Mouse (Mus musculus) embryo, embryonic 9.5 days (tissue): ENCODE data around the gene Car12.

Experiments used
- DNase-seq: peaks from one replicate; pipeline ENCODE4 v3.0.0-alpha.2; 2017; ENCODE audit errors: extremely low spot score

Gene Car12

DNA sequence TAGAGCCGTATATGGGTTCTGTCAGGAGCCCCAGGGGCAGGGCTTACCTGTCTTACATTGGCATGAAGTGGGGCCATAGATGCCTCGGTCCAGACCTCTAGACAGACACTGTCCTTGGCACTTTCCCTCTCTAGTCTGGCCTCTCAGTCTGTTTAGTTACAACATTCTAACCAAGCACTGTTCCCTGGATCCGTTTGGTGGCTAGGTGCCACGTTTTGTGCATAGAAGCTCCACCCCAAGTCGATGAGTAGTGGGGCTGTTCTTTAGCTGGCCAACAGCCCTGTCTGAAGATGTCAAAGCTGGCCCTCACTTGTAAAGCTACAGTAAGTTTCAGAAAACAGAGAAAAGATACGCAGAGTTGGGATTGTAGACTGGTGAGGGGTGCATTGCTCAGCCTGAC lies 2.9 kb upstream of the Car12 start:
- no peak for DNase-seq

DNA sequence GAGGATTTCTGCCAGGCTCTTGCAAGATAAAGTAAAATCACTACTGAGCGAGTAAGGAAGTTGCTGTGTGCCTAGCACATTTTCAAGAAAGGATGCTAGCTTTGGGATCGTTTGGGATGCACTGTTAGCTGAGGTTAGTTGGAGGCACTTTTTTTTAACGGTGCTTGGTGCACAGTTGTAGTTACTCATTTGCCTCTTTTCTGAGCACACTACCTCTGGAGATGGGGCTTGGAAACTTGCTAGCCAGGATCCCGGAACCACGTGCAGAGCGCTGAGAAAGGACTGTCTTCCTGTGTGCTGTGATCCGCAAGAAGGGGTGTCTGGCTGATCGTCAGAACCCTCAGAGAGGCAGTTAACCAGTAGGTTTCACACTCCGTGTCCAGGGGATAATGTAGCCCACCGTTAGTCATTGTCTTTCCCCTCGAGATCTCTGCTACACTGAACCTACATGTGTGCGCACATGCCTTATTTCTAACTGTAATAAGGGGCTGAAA lies 583 bp downstream of the Car12 start:
- peak; percentile 27 for DNase-seq

DNA sequence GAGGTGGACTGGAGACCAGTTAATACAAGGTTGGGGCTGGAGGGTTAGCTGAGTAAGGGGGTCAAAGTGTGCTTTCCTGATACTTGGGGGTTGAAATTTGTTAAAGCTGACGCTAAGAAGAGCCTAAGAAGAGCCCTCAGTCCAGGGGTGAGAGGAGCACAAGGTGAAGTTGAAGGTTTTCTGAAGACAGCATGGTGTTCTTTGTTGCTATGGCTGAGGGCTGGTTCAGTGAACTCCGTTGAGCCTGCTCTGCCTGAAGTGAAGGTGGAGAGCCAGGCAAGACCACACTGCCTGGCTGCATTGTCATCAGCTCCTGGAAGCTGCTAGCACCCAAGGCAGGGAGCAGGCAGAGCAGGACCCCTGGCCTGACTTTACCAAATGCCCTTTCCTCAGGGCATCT lies 1.9 kb downstream of the Car12 start:
- no peak for DNase-seq

DNA sequence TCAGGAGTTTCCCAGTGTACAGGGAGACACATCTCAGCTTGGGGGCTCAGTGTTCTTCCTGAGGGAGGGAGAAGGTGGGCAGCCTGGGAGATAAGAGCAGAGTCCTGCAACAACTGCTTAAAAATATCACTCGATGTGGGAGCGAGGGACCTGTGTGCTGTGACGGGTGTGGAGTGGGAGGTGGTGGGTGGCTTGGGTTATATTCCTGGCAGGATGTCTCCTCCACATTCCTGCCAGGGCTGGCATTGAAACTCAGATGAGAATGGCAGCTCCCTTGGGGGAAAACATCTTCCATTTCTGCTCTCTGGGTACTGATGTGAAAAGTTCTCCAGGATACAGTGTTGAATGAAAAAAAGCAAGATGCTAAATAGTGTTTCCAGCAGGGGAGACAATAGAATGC lies 3.0 kb downstream of the Car12 start:
- DNase-seq: no peak

DNA sequence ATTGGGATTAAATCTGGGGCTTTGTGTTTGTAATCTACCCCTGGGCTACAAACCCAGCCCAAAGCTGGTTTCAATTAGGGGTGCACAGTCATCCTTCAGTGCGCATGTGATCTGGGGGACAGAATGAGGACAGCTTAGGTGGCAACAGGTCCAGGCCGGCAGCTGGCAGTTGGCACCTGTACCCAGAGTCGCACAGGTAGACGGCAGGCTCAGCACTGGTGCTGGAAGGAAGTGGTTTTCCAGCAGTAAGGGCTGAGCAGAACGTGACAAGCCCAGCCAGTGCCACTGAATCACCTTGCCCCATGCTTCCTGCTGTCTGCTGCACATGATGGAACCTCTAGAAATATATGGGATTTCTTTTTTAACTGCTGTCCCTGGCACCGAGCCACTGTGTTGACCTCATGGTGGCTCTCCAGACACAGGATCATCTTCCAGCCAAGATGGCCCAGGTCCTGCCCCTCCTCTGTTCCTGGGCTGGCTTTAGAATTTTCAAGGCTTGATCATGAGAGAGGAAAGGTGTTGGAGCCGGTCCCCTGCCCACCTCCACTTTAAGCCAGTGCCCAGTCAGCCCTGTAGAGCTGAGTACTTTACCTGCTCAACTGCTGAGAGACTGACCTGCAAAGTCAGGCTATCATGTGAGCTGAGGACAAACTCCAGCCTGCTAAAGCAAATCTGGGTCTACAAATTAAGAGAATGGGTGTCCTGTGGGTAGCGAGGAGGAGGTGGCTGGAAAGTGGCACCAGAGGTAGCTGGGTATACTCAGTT lies 7.4 kb downstream of the Car12 start:
- no peak for DNase-seq

DNA sequence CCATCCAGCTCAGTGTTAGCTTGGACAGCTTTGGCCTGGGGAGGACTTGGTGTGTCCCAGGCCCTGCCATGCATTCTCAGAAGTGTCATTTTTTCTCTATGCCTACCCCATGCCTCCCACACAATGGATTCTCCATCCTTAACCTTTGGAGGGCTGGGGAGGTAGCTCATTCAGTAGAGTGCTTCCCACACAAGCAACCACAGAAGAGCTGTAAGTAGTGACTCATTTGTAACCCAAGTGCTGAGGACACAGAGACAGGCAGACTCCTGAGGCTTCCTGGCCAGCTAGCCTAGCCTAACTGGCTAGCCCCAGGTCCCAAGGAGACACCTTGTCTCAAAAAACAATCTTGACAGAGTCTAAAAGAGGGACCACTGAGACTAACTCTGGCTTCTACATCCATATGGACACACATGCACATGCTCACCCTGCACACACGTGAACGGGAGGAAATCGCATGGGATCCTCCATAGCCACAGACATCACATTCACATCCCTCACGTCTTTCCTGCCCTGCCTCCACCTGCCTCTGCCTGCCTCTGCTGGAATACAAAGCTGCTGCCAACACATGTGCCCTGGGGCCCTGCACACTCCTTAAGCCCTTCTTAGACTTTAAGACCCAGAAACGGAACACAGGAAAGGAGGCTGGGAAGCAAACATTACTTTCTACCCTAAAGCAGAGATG lies 8.8 kb downstream of the Car12 start:
- DNase-seq: no peak

DNA sequence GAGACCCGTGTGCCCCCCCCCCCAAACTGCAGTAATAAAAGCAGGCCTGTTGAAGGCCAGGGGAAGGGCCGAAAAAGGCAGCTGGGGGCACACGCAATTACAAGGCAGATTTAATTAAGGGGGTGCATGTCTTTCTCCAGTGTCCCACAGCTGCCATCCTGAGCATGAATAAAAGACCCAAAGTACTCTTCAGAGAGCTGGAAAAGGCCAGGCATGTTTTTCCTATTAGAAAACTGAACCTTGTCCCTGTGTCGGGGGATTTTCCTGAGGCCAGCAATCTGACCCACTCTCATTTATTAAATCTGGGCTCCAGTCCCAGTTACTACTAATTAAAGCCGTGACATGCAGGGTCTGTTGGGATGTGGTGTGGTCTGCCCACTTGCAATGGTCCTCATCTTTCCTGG lies 9.4 kb downstream of the Car12 start:
- no peak for DNase-seq

DNA sequence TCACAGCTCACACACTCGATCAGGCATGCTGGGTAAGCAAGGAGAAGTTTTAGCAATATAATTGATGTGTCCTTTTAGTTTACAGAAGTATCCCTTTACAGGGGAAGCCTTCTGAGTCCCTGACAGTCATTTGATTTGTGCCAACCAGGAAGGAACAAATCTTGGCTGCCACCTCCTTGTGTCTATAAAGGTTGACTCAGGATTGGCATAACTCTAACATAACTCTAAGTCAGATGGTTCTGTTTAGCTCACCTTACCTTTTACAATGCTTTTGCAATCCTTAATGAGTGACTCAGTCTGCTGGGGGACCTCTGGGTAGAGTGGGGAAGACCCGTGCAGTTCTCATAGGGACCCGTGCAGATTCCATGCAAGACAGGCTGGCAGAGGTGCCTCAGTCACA lies 12.1 kb downstream of the Car12 start:
- no peak for DNase-seq

DNA sequence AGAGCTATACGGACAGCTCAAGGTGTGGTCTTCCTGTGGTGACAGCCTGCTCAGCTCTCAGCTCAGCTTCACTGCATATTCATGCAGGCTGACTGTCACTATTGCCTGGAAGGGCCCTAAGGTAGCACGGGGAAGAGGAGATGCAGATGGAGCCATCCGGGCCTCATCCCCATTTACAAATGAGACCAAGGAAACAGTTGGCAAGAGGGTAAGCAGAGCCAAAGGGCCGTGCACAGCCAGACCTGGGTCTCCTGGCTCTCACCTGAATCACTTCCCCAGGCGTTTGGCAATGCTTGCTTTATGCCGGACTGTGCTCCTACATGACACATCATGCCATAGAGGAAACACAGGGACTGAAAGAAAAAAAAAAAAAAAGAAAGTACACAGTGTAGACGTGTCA lies 13.8 kb downstream of the Car12 start:
- DNase-seq: no peak

DNA sequence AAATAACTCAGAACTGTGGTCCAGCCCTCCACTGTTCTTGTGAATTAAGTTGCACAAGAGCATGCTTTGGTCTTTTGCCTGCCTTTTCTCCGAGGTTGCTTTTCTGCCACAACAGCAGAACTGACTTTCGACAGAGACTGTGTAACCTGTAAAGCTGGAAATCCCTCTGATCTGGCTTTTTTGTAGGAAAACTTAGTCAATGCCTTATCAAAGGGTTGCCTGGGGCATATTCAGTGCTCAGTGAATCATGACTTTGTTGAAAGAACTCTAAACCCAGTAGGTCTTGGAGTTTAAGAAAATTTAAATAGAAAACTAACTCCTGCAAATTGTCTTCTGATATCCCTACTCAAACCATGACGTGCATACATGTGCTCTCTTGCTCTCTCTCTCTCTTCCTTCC lies 17.1 kb downstream of the Car12 start:
- DNase-seq: no peak

DNA sequence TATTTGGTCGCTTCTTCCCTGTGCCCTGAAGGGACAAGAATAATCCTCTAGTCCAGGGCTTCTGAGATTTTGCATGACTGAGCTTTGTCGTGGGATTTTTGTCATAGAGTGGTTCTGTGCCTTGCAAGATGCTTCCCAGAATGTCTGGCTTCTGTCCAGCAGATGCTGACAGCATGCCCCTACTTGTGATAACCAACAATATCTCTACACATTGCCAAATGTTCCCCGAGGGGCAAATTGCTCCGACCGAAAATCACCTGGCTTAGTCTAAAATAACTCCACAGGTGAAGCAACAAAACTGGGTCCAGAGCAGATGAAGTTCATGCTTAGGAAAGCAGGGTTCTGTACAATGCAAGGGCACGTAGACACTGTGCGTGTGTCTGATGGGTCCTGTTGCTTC lies 17.8 kb downstream of the Car12 start:
- no peak for DNase-seq

DNA sequence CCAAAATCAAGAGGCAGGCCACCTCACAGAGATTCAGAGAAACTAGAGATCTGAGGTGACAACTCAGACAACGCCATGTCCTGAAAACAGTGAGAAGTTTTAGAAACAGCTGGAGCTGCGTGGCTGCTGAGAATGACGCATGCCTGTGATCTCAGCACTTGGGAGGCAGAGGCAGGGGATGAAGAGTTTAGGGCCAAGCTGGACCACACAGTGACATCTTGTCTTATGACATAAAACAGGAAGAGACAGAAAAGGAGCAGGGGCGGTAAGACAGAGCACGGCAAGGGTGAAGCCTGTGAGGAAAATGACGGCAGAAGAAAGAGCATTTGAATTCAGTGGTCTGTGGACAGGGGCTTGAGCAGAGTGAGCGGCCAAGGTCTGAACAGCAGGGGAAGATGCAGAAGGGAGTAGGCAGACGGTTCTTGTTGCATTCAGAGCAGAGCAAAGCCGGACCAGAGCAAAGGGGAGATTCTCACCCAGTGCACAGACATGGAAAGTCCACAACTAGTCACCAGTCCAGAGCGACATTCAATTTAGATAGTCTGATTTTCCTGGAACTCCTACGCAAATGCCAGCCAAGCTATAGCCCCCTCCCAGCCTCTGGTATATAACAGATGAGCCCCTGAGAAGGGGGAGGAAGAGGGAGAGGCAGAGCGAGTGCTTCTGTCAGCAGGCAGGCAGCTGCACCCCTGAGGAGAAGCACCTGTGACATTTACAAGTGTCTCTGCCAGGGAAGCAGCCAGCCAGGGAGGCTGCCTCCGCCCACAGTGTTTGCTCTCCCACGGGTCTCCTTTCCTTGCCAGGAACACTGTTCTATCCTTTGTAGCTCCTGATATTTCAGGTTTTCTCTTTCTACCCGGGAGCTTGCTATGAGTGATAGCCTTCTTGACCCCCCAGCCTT lies 19.6 kb downstream of the Car12 start:
- DNase-seq: no peak

DNA sequence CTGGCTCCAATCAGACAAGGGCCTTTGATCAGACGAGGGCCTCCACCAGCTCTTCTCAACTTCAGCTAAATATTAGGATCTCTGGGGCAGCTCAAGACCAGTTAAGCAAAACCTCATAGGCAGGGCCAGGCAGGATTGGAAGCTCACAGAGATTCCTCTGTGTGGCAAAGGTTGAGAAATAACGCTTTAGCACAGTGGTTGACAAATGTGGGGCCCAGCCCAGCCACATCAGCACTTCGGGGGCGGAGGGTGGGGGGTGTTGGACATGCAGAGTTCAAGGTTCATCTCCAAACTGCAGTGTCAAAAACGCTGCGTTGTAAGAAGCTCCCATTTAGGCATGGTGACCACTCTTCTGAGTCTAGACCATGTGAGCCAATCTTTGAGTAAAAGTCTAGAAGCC lies 21.1 kb downstream of the Car12 start:
- no peak for DNase-seq

DNA sequence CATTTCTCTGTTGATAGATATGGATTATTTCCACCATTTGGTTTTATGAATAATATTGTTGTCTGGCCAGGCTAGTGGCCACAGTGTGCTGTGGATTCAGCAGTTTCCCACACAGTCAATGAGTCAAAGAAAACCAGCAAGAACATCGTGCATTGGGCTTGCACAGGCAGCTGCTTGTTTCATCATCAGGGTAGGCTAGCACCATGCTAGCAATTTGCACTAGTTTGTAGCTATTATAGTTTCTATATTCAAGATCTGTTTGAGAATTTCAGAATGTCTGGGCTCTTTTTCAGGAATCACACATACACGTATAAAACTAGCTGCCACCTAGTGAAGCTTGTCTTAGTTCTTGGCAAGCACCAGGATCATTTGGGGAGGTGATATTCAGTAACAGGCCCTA lies 21.6 kb downstream of the Car12 start:
- DNase-seq: no peak

DNA sequence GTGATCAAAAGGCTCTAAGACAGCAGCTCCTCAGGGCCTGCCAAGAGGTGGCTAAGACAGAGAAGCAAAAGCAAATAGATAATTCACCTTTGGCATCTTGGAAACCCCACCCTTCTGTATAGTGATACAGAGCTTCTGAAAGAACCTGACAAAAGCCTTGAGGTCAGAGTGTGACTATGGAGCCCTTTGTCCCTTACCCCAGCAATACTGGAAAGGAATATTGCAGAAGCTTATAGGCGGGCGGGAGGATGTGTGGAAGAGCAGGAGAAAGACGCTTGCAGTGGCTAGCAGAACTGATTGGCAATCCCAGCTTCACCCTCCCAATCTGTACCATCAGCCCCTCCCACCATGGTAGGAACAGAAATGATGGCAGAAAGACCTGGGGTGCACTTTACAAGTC lies 22.5 kb downstream of the Car12 start:
- no peak for DNase-seq

DNA sequence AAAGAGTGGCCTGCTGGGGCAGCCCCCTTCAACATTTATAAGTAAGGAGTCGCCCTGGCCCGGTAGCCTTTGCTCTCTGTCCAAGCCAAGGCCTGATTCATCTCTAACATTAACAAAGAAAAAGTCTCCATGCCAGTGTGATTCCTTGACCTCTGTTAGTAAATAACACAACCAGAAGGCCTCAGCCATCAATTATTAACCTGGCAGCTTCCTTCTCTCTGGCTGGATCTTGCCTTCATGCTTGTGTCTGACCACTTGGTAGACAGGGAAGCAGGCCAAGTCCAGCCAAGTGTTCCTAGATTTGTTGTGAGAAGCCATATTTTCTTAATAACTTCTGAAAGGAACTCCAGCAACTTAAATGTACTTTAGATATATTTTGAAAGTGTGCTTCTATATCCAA lies 23.1 kb downstream of the Car12 start:
- DNase-seq: no peak

DNA sequence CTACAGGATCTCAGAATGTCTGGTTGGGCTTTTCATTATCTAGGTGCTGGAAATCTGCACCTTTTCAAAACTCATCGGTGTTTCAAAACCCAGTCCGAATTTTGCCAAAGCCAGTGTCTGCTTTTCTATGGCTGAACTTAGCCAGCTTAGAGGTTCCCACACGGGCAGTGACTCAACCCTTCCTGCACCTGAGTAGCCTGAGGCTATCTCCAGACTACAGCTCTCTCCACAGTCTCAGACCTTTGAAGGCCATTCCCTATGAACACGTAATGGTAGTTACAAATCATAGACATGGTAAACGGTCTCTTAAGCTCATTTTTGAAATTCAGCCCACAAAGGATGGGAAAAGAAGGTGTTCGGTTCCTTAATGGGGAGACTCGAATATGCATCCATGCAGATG lies 26.0 kb downstream of the Car12 start:
- no peak for DNase-seq

DNA sequence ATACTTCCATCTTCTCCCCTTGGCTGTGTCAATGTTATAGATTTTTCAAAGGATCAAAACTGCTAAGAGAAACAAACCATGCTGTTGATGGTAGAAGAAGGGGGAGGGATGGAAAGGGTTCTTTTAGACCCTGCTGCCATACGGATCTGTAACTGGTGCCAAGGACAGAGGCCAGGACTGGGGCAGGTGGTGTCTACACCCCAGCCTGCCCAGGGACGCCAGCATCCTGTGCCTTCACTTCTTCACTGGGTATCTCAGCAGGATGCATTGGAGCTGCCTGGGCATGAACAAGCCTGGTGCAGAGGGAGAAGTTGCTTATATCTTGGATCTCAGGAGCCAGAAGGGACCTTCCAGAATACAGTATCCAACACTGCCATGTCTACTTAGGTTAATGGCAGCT lies 31.0 kb downstream of the Car12 start:
- no peak for DNase-seq

DNA sequence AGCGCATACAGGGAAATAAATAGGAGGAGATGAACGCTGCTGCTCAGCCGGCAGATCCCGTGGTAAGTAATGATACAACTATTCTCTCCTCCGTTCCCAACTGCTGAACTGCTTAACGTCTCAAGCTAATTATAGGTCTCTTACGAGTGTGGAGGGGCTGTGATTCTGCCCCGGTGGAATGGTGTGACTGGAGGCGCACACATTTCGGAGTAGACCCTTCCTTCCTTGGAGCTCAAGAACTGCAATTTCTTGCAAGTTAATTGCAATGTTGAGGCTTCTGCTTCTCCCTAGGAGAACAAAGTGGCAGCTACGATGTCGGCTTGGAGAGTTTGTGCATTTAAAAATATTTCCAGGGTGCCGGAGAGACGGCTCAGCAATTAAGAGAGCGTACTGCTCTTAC lies 34.9 kb downstream of the Car12 start:
- DNase-seq: no peak

DNA sequence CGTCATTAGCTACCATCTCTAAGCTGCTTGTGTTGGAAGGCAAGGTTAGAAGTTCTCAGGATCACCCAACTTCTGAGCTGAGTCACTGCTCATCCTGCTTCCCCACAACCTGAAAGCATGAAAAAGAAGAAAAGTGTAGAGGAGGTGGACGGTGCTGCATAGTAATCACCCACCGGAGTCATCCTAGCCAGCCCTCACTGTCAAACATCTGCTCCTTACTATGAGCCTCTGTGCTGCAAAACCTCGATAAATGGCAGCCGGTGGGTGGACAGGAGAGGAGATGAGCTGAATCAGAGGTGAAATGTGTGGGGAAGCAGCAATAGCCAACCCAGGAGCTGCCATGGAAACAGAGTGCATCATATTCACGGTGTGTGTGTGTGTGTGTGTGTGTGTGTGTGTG lies 39.4 kb downstream of the Car12 start:
- no peak for DNase-seq

DNA sequence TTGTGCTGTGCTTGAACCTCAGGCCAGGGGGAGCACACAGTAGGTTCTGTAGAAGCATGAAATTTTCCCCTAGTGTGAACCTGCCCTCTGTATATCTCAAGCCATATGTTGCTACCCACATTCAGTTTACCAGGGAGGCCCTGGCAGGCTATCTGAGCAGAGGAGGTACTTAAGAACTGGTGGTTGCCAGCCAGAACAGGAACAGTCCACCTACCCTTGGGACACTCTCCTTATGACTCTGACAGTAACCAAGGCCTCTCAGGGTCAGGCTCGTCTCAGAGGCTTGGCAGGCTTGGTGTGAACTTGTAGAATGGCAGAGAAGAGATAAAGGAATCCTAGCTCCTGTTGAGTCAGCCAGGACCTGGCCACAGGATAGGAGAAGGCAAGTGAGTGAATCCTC lies 47.5 kb downstream of the Car12 start:
- no peak for DNase-seq

DNA sequence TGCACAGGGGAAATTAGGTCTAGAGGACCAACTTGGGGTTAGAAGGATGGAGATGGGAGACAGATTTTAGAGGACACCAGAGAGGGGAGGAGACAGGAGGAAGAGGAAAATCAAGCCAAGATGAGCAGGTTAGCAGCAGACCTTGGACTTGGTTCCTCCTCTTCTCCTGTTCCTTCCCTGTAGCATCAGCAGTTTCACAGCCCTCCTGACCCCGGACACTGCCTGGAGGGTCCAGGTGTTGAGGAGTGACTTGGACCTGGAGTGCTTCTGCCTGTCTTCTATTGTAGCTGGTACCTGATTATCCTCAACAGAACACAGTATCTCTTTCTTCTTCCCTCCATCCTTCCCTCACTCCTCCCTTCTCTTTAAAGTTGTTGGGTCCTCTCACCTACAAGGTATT lies 55.2 kb downstream of the Car12 start:
- DNase-seq: no peak

DNA sequence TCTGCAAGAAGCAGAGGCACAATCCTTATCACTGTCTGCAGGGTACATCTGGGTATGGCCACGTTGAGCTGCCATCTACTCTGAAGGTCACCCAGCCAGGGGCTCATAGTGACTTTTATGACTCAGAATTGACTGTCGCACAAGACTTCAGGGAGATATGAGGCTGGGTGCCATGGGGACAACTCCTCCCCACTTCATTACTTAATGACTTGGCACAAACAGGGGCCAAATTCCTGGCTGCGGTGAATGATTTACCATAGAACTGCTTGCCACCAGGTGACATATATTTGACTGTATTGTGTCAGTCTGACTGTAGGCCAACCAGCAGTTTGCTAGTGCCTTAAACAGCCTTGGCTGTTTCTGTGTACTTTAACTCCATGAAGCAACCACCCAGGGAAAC lies 55.8 kb downstream of the Car12 start:
- no peak for DNase-seq
